Mouse (Mus musculus) spleen, adult 12 weeks (tissue): ENCODE data around the gene Gstp3.
"Not testable (repeated sequence)": the region's sequence is repeated elsewhere in the genome, so short reads cannot be mapped to it uniquely, and the experiment has no call there.

Experiments used
- DNase-seq: peaks from one replicate; pipeline ENCODE4 v3.0.0; 2022; ENCODE audit warnings: low spot score

Gstp3 gene

GRCm38 (mm10) chr19:4060044-4060898 lies 902 bp upstream of the Gstp3 start:
- not testable (repeated sequence) for DNase-seq

- no peak for DNase-seq
Observed at GRCm38 (mm10) chr19:4058581-4058980, 788 bp downstream of the Gstp3 start.

- DNase-seq, result no peak
Observed at GRCm38 (mm10) chr19:4057962-4058361, 1.4 kb downstream of the Gstp3 start.

GRCm38 (mm10) chr19:4057389-4057788 lies 2.0 kb downstream of the Gstp3 start:
- DNase-seq, result no peak

GRCm38 (mm10) chr19:4056727-4057126 lies 2.6 kb downstream of the Gstp3 start:
- no peak for DNase-seq

GRCm38 (mm10) chr19:4055947-4056693 lies 3.2 kb downstream of the Gstp3 start:
- no peak for DNase-seq

- DNase-seq, result no peak
Observed at GRCm38 (mm10) chr19:4055216-4055946, 4.0 kb downstream of the Gstp3 start.

GRCm38 (mm10) chr19:4054613-4055012 lies 4.8 kb downstream of the Gstp3 start:
- DNase-seq, result no peak

GRCm38 (mm10) chr19:4052516-4053030 lies 6.8 kb downstream of the Gstp3 start:
- DNase-seq, result no peak

GRCm38 (mm10) chr19:4051741-4052515 lies 7.4 kb downstream of the Gstp3 start:
- DNase-seq, result peak; percentile 58

- no peak for DNase-seq
Observed at GRCm38 (mm10) chr19:4051016-4051415, 8.4 kb downstream of the Gstp3 start.

- not testable (repeated sequence) for DNase-seq
Observed at GRCm38 (mm10) chr19:4049069-4049468, 10.3 kb downstream of the Gstp3 start.

GRCm38 (mm10) chr19:4047859-4048258 lies 11.5 kb downstream of the Gstp3 start:
- peak; percentile 77 for DNase-seq

GRCm38 (mm10) chr19:4046866-4047254 lies 12.5 kb downstream of the Gstp3 start:
- DNase-seq, result peak; percentile 57

- DNase-seq, result peak; percentile 59
Observed at GRCm38 (mm10) chr19:4045966-4046865, 13.2 kb downstream of the Gstp3 start, which contains the start of gene Gstp2. Gstp2 (minus strand) TSS chr19:4046023.

GRCm38 (mm10) chr19:4044109-4044508 lies 15.3 kb downstream of the Gstp3 start:
- not testable (repeated sequence) for DNase-seq

- no peak for DNase-seq
Observed at GRCm38 (mm10) chr19:4042124-4042523, 17.2 kb downstream of the Gstp3 start.

GRCm38 (mm10) chr19:4041500-4041899 lies 17.9 kb downstream of the Gstp3 start:
- not testable (repeated sequence) for DNase-seq

- not testable (repeated sequence) for DNase-seq
Observed at GRCm38 (mm10) chr19:4040941-4041340, 18.4 kb downstream of the Gstp3 start.

GRCm38 (mm10) chr19:4037788-4038232 lies 21.6 kb downstream of the Gstp3 start, which contains the start of gene Gstp1:
Gstp1 (minus strand) TSS chr19:4037985.
- peak; percentile 69 for DNase-seq
